Mouse (Mus musculus) brain, embryonic 14.5 days (tissue): ENCODE data around the gene Vps13d.

Source experiments
- CTCF ChIP-seq: fragments of 200-500 bp; IDR thresholded peaks from 2 replicates; pipeline ENCODE4 v1.5.1; 2012; ENCODE audit warnings: inconsistent platforms, mild to moderate bottlenecking, moderate library complexity, borderline replicate concordance; ENCODE audit not compliant: insufficient read depth, insufficient read length; ENCODE audit errors: extremely low read depth
- POLR2A ChIP-seq: fragments of 200-500 bp; IDR thresholded peaks from 2 replicates; pipeline ENCODE4 v1.6.1; 2012; ENCODE audit warnings: mild to moderate bottlenecking, inconsistent platforms, borderline replicate concordance; ENCODE audit not compliant: poor library complexity, insufficient read depth, insufficient read length, severe bottlenecking; ENCODE audit errors: extremely low read depth

DNA sequence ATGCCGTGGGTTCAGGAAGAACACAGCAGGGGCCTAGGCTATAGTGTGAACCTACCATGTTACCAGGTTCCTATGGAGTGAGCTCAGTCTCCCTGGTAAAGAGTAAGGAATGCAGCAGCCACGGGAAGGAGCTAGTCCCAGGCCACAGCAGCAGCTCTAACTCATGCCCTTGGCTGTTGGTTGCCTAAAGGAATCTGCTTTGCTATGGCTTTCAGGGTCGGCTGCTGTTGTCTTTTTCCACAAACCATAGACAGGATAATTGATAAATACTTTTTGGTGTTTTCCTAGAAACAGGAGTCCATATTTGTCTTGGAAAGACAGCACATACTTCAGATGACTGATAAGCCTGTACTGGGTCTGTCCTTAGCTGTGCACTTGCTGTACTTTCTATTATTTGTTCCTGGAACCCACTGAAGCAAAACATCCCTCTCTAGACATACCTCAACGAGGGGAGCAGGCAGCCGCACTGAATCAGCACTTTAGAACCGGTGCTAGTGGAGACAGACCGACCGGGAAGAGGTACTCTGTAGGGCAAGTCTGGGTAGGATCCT is 210.9 kb downstream of the Vps13d start:
- TF ChIP-seq CTCF, result no peak
- no peak for TF ChIP-seq POLR2A
